Mouse (Mus musculus): ENCODE results near the gene Dydc2. TPM values are rescaled to one million over a fixed set of nuclear protein-coding genes. Genes with fewer than 3 reads are reported as not detected.
A peak's percentile ranks its signal among the peaks of the same experiment; 100 is the strongest.

Dydc2 gene
- total RNA-seq, 4 experiments from 2014 or later = not detected

DNA sequence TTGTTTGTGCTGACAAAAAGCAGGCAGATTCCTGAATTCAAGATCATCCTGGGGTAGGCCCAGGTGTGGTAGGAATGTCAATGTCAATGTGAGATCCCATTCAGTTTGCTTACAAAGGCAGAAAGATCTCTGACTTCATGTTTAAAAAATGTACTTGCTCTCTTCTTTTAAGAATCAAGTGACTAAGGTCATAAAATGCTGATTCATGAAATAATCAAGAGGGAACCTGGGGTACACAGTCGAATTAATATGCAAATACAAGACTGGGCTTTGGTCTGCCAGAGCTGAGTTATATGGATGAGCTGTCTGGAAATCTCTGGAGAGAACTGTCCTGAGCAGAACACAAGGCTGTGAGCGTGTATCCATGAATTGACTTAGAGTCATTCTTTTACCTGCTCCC, 21.6 kb downstream of the Dydc2 start:
- DNase-seq (ENCODE audit: low spot score in 2 of 2) = no peak

GRCm38 (mm10) chr14:41035146-41035798, 33.7 kb downstream of the Dydc2 start:
- no peak for DNase-seq (ENCODE audit: low spot score in 2 of 2)

GRCm38 (mm10) chr14:41033135-41034110, 35.6 kb downstream of the Dydc2 start:
- peak; percentile 52 to 61 for DNase-seq (ENCODE audit: low spot score in 2 of 2)

DNA sequence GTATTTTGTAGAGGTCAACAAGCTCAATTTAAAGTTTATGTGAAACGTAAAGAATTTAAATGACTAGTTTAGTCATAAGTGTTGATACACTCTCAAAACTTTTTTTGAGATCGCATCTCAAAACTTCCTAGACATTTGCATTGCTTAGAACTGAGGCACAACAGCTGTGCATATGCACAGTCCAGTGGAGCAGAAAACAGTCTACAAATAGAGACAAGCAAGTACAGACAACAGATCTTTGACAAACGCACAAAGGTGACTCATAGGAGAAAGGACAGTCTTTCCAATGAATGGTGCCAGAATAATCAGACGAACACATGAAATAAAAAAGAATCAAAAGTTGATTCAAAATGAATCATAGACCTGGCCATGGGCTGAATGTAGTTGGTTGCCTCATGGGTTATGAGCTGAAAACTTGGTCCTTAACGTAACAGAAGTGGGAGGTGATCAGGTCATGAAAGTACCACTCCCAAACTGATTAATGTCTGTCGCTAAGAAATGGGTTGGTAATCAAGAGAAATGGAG, 38.0 kb downstream of the Dydc2 start:
- DNase-seq (ENCODE audit: low spot score in 2 of 2) = no peak

GRCm38 (mm10) chr14:41029303-41029702, 39.7 kb downstream of the Dydc2 start:
- no peak for DNase-seq (ENCODE audit: low spot score in 2 of 2)

DNA sequence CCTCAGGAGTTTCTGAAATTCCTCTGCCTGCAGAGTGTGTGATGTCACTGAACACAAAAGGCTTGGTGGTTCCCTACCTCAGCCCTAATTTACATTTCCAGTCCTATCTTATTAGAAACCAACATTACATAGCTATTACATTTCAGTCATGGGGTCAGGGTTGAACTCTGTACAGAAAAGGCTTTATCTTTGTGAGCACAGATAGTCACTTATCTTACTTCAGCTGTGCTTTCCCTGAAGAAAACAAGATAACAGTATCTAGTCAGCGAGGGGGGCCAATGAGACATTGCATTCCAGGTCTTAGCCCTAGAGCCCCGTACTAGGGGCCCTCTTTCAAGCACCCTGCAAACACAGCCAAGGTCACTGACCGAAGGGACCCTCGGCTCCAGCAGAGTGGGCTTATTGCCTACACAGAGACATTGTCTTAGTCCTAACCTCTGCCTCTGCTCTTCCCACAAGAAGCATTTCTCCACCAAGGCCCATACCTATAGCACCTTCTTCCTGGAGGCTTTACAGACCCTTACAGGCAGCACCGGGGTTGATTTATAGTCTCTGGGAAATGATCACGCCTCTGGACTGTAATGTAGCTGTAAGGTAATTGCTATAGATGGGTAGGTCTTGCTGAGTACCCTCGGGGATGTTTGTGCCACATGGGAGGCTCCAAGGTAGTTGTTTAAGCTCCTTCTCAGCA, 43.3 kb downstream of the Dydc2 start:
- DNase-seq (ENCODE audit: low spot score in 2 of 2) = no peak

GRCm38 (mm10) chr14:41025087-41025486, 43.9 kb downstream of the Dydc2 start:
- no peak for DNase-seq (ENCODE audit: low spot score in 2 of 2)

DNA sequence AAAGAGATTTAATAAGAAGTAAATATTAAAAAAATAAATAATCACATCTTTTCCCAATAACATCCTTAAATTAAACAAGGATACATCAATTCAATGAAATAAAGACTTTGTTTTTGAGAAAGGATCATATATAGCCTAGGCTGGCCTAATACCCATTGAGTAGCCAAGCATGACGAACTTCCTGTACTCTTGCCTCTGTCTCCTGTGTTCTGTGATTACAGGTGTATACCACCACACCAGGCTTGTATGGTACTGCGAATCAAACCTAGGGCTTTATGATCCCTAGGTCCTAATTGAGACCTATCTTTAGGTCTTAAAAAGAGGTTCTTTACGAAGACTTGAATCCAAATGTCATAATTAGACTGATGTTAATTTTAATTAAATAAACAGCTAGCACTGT, 47.8 kb downstream of the Dydc2 start:
- no peak for DNase-seq (ENCODE audit: low spot score in 2 of 2)

DNA sequence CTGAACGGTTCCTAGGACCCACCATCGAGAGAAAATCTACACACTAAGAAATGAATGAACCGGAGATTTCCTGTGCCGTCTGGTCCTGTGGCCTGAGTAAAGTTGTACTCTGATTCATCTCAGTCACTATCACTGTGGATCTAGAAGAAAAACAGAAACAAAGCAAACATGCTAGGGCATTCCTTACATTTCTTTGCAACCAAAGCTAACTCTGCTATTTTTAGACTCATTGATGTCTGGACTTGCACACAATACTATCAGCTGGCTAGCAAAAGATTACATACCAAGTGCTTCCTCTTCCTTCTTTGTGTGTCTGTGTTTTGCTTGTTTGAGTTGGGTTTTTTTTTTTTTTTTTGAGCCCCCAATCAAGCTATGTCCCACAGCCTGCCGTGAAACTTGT, 51.5 kb downstream of the Dydc2 start:
- no peak for DNase-seq (ENCODE audit: low spot score in 2 of 2)

GRCm38 (mm10) chr14:41014701-41015240, 54.2 kb downstream of the Dydc2 start:
- DNase-seq (ENCODE audit: low spot score in 2 of 2) = no peak

GRCm38 (mm10) chr14:41013630-41014613, 55.1 kb downstream of the Dydc2 start, which contains the start of gene Fam213a:
TSS of gene Fam213a (minus strand) at chr14:41013788.
- DNase-seq (ENCODE audit: low spot score in 2 of 2) = peak; percentile 71 to 83

DNA sequence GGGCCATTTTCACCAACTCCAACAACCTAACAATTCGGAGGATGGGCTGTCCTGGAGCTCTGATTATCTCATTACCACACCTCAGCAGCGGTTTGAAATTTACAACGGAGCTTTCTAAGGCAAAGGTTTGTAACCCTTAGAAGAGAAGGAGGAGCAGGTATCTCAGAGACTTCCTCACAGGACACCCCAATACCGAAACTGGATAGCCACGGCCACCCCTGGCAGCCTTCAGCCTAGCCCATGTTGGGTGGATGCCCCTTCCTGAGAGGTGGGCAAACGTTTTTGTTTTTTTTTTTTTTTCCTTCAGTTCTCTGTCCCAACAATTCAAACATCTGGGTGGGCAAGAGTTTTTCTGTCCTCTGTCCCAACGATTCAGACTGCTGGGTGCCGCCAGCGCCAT, 55.9 kb downstream of the Dydc2 start:
- DNase-seq (ENCODE audit: low spot score in 2 of 2) = no peak

DNA sequence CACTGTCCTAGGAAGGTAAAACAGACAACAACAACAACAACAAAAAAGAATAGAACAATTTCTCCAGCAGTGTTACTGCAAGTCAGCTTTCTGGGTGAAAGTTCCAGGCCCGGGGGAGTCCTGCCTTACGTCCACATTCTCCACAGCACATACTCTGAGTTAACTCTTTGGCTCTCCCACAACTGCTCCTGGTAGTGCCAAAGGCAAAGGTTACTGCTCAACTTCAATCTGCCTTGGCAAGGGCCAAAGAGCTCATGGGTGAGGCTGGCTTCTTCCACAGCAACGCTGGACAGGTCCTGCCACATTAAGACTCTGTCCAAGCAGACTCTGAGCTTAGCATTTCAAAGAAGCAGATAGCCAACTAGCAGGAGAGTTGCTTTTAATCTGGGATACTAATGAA, 57.1 kb downstream of the Dydc2 start:
- no peak for DNase-seq (ENCODE audit: low spot score in 2 of 2)

DNA sequence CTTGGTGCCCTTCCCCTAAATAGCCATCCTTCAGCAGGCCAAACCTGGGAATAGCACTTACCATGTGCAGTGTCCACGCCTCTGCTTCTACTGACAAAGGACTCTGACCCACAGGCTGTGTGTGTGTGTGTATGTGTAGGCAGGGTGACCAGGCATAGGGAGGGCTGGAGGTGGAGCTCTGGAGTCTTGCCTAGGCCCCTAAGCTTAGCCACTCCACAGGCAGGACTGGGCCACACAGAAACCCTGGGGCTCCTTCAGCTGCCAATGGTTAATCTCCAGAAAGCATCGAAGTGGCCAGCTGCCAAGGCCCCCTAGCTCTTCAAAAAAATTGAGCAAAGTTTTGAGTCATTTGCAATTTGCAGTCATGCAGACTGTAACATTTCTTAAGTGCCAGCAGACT, 60.9 kb downstream of the Dydc2 start:
- no peak for DNase-seq (ENCODE audit: low spot score in 2 of 2)

- DNase-seq (ENCODE audit: low spot score in 2 of 2) = no peak
Observed at GRCm38 (mm10) chr14:41007641-41008040, 61.4 kb downstream of the Dydc2 start.

DNA sequence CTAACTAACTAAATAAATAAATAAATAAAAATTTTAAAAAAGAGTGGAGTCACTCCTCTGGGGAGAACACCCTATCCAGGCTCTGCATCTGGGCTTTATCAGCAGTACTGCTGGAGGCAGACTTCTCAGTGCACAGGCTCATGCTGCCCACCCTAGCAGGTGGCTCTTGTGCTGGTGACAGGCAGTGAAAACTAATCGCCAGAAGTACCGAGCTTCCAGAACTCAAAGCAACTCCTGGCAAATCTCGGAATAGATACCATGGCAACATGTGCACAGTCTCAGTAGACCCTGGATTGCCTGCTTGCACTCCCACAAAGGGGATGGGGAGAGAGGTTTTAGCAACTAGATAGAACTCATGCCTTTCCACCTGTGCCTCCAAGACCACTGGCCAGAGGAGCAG, 62.1 kb downstream of the Dydc2 start:
- no peak for DNase-seq (ENCODE audit: low spot score in 2 of 2)

- no peak for DNase-seq (ENCODE audit: low spot score in 2 of 2)
Observed at GRCm38 (mm10) chr14:41006263-41006662, 62.7 kb downstream of the Dydc2 start.

DNA sequence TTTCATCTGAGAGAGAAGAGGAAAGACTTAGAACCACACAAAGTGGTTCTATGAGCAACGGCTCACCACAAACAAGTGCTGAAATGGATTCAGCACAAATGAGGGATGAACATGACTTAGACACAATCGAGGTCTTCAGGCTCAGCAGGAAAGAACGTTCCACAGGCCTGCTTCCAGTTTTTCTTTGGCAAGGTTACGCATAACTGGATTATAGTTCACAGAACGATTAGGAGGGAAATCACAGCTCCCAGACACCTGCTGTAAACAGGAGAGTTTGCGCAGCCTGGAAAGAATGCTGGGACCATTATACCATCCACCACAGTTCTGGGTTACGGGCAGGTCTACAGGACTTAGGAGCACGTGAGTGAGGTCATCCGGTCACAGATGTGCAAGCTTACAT, 63.3 kb downstream of the Dydc2 start:
- no peak for DNase-seq (ENCODE audit: low spot score in 2 of 2)

DNA sequence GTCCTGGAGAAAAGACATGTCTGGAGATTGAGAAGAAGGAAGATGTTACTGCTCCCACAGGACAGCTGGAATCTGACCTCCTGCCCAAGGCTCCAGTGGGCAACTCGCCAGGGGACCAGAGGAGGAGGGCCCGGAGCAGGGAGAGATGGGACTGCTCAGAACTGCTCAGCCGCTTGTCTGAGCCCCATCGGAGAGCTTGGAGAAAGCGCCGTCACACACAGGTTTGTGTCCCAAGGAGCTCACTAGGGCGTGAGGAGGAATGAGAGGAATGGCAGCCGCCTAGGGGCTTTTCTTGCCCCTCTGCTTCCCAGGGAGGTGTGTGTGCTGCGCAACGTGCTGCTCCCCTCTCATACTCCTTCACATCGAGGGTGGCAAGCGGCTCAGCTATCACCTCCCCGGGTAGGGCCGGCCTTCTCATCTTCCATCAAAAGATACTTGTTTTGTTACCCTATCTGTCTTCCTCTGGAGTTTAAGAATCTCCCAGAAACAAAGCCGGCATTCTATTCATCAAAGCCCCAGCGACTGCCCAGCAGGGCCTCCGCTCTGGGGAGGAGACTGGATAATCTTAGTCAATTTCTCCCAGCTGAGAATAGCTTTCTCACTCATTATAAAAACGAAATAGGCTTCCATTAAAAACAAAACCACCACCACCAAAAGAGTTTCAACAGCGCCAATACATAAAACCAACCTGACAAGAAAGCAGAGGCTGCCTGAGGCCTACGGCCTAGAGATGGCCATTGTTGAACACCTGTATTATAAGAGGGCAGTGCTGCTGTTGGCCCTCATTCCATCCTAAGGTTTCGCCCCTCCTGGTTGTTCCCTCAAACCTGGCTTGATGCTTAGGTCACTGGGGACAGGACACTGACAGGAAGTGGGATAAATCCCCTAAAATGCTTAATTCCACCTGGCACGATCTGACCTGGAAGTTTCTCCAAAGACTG, 64.5 kb downstream of the Dydc2 start:
- DNase-seq (ENCODE audit: low spot score in 2 of 2) = peak; percentile 18 to 33
